ENCODE assay signal across 14 mouse cellular contexts in genomic region chr12:117239927-117240715, GRCm38 (mm10).
DNase-seq lines count a peak whose midpoint lies in the region; ATAC-seq and TF ChIP-seq lines count a peak whose summit lies in the region.
"Had no signal": no experiment of that assay in that cellular context is flagged by ENCODE, and none has a peak within 500 bp of the region (broad histone marks: within the 10 kb centered on the region; RNA-seq: fewer than 3 reads in every experiment).

No protein-coding gene starts in this region.

- no peaks in the 10 kb centered on the region; the same call in 1 of the 2 replicates for H3K27me3 ChIP-seq in heart, adult 2 months (ENCODE audit: control insufficient read depth, insufficient read depth, low read length)
- H3K27me3 ChIP-seq: embryonic facial prominence, embryonic 13.5 days; intestine, embryonic 15.5 days; limb, embryonic 15.5 days had no signal

- H3K36me3 ChIP-seq in heart, adult 2 months (ENCODE audit: control insufficient read depth, insufficient read depth, low read length): no peaks in the 10 kb centered on the region
- H3K36me3 ChIP-seq: embryonic facial prominence, embryonic 13.5 days; heart, embryonic 15.5 days; intestine, embryonic 15.5 days; limb, embryonic 15.5 days had no signal

- WGBS in heart, adult 2 months: 58% methylated on average over 9 of the region's 9 CpGs

- no peak for ATAC-seq in erythroblast, adult 5-6 weeks (replicated peaks; ENCODE audit: low FRiP score, poor library complexity, severe bottlenecking)
- ATAC-seq: intestine, embryonic 15.5 days; liver, postnatal 0 days had no signal

- TF ChIP-seq POLR2A in heart, adult 2 months (IDR thresholded peaks at IDR 0.05; ENCODE audit: insufficient read depth, low read depth, low read length): no peak

- TF ChIP-seq EP300 in heart, adult 2 months (IDR thresholded peaks at IDR 0.05; ENCODE audit: insufficient read depth, low read depth, low read length): no peak

- DNase-seq in heart, postnatal 4 days: peak; percentile 14
- DNase-seq in heart, adult 2 months: no peak
- peak; percentile 26 for DNase-seq in retina, postnatal 1 day
- no peak for DNase-seq in retina, embryonic 14.5 days (ENCODE audit: low spot score)
- DNase-seq in adrenal gland, postnatal 14 days: peak; percentile 29
- no peak for DNase-seq in left cerebral cortex, adult 11 months (ENCODE audit: low spot score)
- DNase-seq: cerebellum, adult 18-20 months; liver, postnatal 0 days; thymus, postnatal 36 days had no signal

- TF ChIP-seq CTCF in heart, adult 2 months (IDR thresholded peaks at IDR 0.05): no peak

- H3K27ac ChIP-seq in heart, adult 2 months: no peak overlapping the region
- H3K27ac ChIP-seq: embryonic facial prominence, embryonic 13.5 days; heart, embryonic 15.5 days; intestine, embryonic 15.5 days; limb, embryonic 15.5 days had no signal

- no peak overlapping the region for H3K4me3 ChIP-seq in heart, adult 2 months
- H3K4me3 ChIP-seq: embryonic facial prominence, embryonic 13.5 days; heart, embryonic 15.5 days; intestine, embryonic 15.5 days; limb, embryonic 15.5 days had no signal

- intact Hi-C loops in heart, adult 2 months (cut with DNase I): no loop called here

- no peaks in the 10 kb centered on the region for H3K79me2 ChIP-seq in heart, adult 2 months (replicated peaks; ENCODE audit: control insufficient read depth, insufficient read depth, low read length)

- no peak overlapping the region for H3K9ac ChIP-seq in heart, adult 2 months (ENCODE audit: low read depth, low read length)
- H3K9ac ChIP-seq: embryonic facial prominence, embryonic 13.5 days; heart, embryonic 15.5 days; intestine, embryonic 15.5 days; limb, embryonic 15.5 days; liver, postnatal 0 days had no signal

- peaks cover 1% of the 10 kb centered on the region; the same call in 1 of the 2 replicates for H3K4me1 ChIP-seq in heart, adult 2 months (ENCODE audit: control insufficient read depth, insufficient read depth, low read length)
- H3K4me1 ChIP-seq: intestine, embryonic 15.5 days; limb, embryonic 15.5 days had no signal

Comparison
In these comparisons a context has a peak if more than half of its experiments do, and no peak if none do; other contexts are left out.
1. DNase-seq: peak in heart, postnatal 4 days (single experiment), retina, postnatal 1 day (single experiment) and adrenal gland, postnatal 14 days (single experiment); none in heart, adult 2 months (0 of 2), retina, embryonic 14.5 days (single experiment) and left cerebral cortex, adult 11 months (single experiment).